Mouse (Mus musculus): Measurements from ENCODE around the gene Ap3b2. TPM values are rescaled to one million over a fixed set of nuclear protein-coding genes. Genes with fewer than 3 reads are reported as not detected.

Gene Ap3b2
- polyA plus RNA-seq (2012; rRNA removed): 1.5 and 1.7 TPM in 2 replicates

DNA sequence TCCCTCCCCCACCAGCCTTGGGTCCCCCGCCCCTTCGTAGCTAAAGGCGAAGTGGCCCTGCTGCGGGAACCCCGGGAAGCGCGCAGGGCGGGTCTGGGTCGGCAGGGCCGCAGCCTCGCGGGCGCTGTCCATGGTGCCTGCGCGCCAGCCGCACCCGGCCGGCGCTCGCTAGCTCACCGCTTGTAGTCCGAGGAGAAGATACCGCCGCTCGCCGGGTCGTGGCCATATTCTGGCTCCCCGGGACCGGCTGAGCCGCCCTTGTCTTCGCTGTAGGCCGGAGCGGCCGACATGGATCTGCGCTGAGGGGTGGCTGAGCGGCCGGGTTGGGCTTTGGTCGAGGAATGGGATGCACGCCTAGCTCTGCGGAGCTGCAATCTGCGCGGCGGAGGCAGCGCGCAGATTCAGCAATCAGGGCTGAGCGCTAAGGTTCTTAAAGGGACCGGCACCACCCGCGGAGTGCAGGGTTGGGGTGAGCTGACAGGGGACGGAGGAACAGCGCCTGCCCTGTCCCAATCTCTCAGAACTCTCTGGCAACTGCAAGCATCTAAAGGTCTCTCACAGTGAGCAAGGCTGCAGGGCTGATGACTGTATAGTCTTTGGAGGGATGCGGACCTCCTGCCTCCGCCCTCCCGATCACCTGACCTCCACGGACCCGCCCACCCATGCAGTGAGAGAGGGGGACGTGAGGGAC lies at the start of gene Ap3b2:
Gene Ap3b2, minus strand, starts transcription at position 595 of the 691 bp plus-strand sequence.
- WGBS: under 1% methylated on average over 57 of the region's 57 CpGs
- no peak for DNase-seq (ENCODE audit: low read depth, low spot score)

DNA sequence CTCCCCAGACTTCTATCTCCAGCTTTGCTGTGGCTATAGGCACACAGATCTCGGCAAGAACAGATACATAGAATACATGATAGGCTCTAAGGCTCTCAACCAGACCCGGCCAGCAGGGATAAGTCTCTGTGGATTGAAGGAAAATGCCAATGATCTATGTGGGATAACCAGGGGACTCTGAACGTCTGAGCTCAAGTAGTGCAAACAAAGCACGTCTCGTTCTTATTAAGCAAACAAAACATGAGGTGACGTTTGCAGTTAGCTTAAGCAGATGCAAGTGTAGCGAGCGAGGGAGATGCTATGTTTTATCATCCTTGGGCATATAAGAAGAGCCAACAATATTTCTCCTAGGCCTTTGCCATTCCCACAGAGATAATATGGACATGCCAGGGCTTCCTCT lies 49.2 kb upstream of the Ap3b2 start:
- no peak for DNase-seq (ENCODE audit: low read depth, low spot score)
- 47% methylated on average over 8 of the region's 8 CpGs for WGBS

DNA sequence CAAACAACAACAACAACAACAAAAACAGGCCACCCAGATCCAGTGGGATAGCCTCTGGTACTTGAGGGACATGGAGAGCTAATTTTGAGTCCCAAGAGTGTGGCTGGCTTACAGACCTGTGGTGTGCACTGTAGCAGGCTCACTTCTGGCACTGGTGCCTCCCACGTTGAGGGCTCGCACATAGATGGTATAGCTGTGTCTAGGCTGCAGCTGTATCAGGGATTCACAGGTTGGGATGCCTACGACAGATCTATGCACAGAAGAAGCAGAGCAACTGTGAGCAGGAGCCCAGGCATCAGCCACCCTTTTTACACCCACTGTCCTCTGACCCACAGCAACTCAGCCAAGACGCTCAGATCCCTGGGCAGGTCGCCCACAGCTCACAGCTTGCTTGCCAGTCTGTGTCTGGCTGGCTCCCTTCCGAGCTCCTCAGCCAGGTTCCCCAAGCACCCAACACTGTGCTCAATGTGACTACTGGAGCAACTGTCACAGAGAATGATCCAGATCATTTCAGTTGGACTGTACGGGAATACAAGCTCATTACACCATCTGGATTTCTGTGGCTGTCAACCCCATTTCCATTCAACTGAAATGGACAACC lies 48.3 kb upstream of the Ap3b2 start:
- WGBS: 71% methylated on average over 7 of the region's 7 CpGs
- no peak for DNase-seq (ENCODE audit: low read depth, low spot score)

DNA sequence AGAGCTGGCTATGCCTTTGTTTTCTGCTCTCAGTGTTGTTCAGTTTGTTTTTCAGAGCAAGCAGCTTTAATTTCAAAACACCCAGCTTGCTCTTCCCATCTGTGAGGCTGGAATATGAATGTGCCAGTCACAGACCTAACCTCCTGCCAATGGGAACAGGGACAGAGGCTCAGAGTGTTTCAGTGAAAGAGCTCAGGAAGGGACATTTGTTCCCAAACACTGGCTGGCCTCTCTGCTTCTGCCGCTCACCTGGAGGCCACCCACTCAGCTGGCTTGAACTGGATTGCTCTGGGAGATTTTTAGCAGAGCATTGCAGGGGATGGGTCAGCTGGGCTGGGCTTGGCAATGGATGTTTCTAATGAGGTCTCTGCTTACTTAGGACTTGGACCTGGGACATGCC lies 47.3 kb upstream of the Ap3b2 start:
- DNase-seq (ENCODE audit: low read depth, low spot score): no peak
- 34% methylated on average over 1 of the region's 1 CpGs for WGBS

DNA sequence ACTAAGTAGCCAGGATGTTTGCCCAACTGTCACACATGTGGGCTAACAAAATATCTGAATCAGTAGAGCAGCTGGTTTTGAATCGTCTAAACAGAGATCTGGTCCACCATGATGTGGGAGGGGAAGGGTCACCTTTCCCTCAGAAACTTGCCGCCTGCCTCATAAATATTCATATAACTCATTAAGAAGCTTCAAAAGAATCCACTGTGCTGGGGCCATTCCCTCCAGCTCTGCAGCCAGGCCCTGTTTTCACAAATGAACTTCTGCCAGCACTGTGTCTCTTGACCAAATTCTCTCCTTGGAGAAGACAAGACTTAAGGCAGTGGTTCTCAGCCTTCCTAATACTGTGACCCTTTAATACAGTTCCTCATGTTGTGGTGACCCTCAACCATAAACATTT lies 45.8 kb upstream of the Ap3b2 start:
- DNase-seq (ENCODE audit: low read depth, low spot score): no peak
- 46% methylated on average over 2 of the region's 2 CpGs for WGBS

DNA sequence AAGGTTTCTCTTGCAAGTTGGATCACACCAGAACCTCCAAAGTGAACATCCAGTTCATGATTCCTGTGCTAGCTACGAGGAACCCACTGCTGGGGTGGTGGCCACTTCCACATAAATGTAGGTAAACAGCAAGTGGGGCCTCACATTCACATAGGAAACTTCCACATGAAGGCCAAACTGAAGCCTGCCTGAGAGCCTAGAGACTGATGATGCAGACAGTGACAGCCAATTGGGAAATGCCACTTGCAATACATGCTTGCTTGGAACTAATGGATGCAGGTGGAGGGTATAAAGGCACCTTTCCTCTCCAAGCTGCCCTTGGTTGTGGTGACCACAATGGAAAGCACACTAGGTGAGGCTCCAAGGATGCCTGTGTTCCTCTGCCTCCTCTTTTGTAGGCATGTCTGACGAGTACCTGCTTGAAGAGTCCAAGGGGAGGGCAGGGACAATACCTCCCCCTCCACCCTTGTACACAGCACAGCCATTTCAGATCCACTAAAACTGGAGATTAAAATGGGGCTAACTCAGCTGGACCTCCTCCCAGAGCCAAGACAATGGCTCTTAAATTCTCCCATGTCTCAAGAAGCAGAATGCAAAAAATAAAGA lies 44.4 kb upstream of the Ap3b2 start:
- DNase-seq (ENCODE audit: low read depth, low spot score): no peak
- WGBS: 82% methylated on average over 2 of the region's 2 CpGs

DNA sequence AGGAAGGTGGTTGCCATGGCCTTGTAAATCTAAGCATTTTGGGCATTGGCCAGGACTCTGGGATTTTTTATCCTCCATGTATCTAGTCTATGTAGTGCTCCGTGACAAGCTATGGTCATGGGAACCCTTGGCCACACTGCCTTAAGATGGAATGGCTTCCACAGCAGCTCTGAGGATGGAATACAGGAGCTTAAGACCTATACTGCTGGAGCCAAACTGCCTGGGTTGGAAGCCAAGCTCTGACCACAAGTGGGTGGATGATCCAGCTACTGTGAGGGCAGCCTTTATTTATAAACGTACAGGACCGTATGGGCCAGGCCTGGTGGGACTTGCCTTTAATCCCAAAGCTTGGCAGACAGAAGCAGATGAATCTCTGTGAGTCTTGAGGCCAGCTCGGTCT lies 42.8 kb upstream of the Ap3b2 start:
- DNase-seq (ENCODE audit: low read depth, low spot score): no peak
- 88% methylated on average over 4 of the region's 4 CpGs for WGBS

DNA sequence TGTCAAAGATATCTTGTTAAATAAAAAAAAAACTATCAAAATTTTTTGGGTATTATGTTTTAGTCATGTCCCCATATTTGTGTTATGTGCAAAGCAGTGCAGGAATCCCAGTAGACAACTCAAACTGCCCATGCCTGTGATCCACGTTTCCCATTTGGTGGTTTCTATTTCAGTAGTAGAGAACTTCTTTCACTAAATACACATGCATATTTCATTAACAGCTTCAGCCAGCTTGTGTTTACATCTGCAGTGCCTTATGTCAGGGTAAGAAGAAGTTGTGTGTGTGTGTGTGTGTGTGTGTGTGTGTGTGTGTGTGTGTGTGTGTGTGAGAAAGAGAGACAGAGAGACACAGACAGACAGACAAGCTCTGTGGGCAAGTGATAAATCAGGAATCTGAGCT lies 37.7 kb upstream of the Ap3b2 start:
- WGBS: 73% methylated on average over 1 of the region's 1 CpGs
- no peak for DNase-seq (ENCODE audit: low read depth, low spot score)

DNA sequence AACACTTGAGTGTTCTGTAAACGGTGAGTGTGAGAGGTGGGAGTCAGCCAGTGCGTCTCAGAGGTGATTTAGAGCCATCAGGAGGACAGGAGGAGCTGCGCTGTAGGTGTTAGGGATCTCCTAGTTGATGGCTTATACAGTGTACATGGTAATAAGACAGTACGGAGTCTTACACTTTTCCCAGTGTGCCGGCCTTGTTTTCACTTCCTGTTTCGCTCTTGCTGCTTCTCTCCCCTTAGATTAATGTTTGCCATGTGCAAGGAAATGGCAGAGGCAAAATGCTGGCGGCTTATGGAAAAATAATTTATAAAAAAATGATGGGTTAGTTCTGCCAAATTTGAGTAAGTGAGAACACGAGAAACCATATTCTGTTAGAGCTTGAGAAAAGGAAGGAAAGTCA lies 35.2 kb upstream of the Ap3b2 start:
- no peak for DNase-seq (ENCODE audit: low read depth, low spot score)
- WGBS: 88% methylated on average over 8 of the region's 8 CpGs

DNA sequence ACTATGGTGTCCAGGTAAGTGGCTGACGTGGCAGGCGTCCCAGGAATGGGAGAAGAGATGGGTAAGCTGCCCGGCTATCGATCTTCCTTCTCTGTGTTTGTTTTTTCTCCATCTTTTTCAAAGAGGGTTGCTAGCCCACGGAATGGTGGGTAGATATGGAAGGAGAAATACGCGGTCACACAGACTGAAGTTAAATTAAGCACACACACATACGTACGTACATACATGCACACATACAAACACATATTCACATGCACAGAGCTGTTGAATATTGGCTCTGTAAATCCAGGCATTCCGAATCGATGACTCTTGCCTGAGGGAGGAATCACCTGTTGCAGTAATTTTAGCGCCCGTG lies 29.9 kb upstream of the Ap3b2 start:
- no peak for DNase-seq (ENCODE audit: low read depth, low spot score)
- 2% methylated on average over 13 of the region's 13 CpGs for WGBS

DNA sequence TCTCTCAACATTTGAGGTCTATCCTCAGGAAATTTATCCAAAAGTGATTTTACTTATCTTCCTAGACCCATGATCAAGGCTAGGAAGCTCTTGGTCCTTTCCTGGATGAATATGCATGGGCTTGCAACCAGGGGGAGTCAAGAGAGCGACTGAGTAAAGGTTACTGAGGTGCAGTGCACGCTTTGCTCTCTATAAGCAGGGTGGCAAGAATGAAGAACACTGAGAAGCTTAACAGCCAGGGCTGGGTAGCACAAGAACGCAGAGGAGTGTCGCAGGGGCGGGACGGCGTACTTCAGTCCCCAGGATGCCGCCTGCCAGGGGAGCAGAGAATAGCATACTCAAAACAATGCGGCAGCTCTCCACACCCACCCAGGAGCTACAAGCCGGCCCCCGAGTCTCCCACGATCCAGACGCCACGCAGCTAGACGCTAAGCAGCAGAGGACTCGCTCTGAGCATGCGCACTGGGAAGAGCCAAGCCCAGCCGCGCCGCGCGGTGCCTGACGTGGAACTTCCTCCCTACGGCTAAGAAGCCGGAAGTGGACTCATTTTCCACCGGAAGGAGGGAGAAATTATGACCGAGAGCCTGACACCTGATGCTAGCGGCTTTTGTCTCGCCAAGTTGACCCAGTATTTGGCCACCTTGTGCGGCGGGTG lies 29.4 kb upstream of the Ap3b2 start:
- under 1% methylated on average over 31 of the region's 31 CpGs for WGBS
- peak; percentile 81 for DNase-seq (ENCODE audit: low read depth, low spot score)

DNA sequence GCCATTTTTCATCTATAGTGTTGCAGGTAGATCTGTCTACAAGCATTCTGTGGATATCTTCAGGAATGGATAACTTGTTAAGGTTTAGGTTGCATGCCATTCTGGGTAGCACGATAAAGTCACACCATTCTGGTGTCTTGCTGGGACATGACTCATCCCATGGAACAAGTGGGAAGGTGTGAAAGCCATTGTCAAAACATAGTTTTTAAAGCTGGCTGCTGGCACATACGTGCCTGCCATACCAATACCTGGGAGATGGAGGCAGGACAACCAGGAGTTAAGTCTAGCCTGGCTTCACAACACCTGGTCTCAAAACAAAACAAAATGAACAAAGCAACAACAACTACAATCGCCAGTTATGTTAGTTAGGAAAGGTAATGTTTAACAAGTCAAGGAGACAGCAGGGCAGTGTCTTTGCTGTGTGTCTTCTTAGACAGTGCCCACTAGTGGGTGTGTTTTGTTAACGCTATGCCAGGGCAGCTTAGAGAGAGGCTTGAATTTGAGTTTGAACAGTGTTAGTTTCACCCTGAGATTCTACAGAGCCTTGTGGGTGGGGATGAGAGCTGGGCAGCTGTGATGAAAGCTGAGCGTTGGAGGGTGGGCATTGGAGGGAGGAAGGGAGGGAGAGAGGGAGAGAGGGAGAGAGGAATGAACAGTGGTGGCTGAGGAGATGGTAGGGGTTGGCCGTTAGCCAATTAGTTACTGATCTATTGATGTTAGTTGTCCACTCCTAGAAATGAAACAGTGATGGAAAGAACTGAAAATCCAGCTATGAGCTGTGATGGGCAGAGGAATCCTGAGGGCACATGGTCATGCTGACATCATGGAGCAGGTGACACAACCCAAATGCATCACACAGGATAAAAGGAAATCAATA lies 22.7 kb upstream of the Ap3b2 start:
- DNase-seq (ENCODE audit: low read depth, low spot score): no peak
- WGBS: 46% methylated on average over 6 of the region's 6 CpGs

DNA sequence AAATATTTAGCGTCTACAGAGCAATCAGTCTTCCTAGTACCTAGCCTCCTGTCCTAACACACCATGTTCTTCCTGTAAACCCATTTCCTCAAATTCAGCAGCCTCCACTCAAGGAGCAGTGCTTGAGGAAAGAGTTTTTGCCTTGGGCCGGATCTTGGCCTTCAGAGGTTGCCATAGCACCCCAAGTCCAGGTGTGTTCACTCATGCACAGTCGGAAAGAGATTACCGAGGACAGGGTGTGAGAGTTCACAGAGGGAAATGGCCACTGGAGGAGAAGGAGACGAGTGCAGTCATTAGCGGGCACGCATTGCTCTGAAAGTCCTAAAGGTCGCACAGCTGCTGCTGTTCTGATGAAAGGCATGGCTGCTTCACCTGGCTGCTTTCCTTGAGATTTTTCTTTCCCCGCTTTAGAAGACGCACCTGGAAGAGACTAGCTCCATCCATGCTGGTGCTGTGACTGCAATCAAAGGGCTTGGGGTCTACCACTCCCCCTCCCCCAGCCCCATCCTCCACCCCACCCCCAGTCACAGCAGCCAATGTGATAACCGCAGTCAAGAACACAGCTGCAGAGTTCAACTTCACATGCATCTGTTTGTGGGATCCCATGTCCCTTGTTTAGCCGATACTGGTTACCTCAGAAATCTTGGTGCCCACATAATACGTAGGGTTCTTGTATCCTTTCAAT lies 21.3 kb upstream of the Ap3b2 start:
- DNase-seq (ENCODE audit: low read depth, low spot score): no peak
- 36% methylated on average over 13 of the region's 13 CpGs for WGBS

DNA sequence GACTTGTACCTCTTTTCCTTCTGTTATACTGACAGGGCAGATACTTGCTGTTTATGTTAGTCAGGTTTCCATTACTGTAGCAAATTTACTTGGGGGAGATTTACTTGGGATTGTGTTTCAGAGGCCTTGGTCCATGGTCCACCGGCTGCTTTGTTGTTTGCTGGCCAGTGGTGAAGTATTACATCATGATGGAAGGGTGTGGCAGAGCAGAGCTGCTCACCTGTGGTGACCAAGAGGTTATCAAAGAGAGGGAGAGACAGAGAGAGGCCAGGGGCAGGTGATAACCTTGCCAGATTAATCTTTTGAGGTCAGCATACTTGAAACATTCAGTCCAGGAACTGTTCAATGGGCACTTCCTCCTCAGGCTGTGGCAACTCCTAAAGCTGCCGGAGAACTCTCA lies 7.3 kb upstream of the Ap3b2 start:
- DNase-seq (ENCODE audit: low read depth, low spot score): no peak
- WGBS: 52% methylated on average over 2 of the region's 2 CpGs

DNA sequence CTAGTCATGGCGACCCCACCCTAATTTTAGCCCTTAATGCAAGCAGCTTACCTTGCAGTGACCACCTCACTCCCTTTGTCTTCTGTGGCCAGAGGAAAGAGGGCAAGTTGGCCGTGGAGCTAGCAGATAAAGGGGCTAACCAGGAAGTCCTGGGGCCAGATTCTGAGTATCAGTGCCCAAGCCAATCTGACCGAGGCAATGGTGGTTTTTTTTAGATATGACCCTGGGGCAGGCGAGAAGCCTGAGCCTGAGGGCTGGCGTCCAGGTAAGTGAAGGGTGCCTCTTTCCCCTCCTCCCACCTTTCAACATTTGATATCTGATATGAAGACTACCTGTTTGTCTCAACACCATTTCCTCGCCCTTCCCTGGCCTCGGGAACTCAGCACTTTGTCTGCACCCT lies 4.5 kb upstream of the Ap3b2 start, which contains the start of gene BC048679:
Gene BC048679, minus strand, starts transcription at position 101 of the 400 bp plus-strand sequence.
- DNase-seq (ENCODE audit: low read depth, low spot score): no peak
- WGBS: 60% methylated on average over 7 of the region's 7 CpGs

DNA sequence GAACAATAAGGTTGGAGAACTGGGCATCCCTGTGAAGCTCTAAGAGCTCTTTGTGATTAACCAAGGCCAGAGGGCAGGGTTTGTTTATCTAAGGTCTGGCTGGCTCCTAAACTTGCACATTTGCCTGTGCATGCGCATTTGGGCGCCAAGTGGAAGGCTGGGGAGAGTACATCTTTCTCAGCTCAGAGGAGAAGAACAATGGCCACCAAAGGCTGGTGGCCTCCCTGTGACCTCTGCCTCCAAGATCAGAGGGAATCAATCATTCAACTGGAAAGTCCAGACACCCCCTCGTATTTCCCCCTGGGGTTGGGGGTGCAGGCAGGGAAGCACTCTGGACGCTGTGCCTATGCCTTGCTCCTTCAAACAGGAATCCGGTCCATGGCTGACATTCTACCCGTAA lies 3.4 kb upstream of the Ap3b2 start:
- 27% methylated on average over 6 of the region's 6 CpGs for WGBS

DNA sequence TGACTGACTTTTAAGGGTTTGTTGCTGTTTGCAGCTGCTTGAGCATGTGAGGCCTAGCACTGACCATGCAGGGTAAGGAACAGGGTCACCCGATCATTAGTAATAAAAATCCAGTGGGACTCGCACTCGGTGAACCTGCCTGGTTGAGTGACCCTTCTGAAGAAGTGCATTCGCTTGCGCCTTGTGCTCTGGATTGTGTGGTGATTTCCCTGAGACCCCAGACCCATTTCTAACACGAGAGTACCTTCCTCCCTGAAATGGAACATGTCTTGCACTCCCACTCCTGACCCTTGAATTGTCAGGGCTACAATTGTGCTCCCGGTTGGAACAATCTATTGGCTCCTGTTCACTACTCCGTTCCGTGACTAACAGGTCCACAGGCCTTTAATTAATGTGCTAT lies 1.1 kb downstream of the Ap3b2 start:
- WGBS: 48% methylated on average over 9 of the region's 9 CpGs
- DNase-seq (ENCODE audit: low read depth, low spot score): no peak

More for the DNA sequence above, 3.4 kb upstream of the Ap3b2 start:
- no peak for DNase-seq (ENCODE audit: low read depth, low spot score)

DNA sequence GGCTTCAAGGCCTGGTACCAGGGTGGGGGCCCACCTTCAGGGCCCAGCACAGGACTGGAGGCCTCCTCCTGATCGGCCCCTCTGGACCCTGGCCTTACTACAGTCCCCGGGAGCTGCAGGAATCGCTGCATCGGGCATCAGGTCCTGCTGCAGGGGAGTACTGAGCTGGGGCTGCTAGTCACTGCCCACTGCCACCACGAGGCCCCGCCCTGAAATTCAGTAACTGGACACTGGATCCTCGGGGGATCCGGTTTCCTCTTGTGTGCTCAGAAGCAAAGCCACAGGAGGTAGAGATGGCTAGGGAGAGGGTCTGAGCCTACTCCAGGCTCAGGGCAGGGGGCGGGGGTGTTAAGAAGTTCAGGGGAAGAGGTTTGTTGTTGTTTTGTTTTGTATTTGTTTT lies 4.1 kb downstream of the Ap3b2 start:
- WGBS: 13% methylated on average over 9 of the region's 9 CpGs
- DNase-seq (ENCODE audit: low read depth, low spot score): no peak

DNA sequence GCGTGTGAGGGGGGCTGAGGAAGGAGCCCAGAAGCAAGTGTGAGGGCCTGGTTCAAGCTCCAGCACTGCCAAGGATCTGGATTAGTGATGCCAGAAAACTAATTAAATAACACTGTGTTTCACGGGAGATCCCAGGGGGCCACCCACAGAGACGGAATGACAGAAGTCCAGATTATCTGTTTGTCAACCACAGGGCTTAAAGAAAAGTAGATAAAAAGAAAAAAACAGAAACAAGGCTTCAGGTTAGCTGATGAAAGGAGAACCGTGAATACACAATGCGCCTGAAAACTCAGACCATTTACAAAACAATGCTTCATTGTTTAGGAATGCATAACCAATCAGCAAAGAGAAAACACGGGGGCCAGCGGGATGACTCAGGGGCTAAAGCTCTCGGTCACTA lies 12.9 kb downstream of the Ap3b2 start:
- no peak for DNase-seq (ENCODE audit: low read depth, low spot score)
- 4% methylated on average over 8 of the region's 8 CpGs for WGBS

Measured in large intestine, adult 2 months (tissue).